Mouse (Mus musculus): ENCODE measurements around the gene Saa3. TPM values are rescaled to one million over a fixed set of nuclear protein-coding genes. Genes with fewer than 3 reads are reported as not detected.
"Not testable (repeated sequence)": the region's sequence is repeated elsewhere in the genome, so short reads cannot be mapped to it uniquely, and the experiment has no call there.

The Saa3 gene
- total RNA-seq, 2 experiments from 2014 or later = not detected

DNA sequence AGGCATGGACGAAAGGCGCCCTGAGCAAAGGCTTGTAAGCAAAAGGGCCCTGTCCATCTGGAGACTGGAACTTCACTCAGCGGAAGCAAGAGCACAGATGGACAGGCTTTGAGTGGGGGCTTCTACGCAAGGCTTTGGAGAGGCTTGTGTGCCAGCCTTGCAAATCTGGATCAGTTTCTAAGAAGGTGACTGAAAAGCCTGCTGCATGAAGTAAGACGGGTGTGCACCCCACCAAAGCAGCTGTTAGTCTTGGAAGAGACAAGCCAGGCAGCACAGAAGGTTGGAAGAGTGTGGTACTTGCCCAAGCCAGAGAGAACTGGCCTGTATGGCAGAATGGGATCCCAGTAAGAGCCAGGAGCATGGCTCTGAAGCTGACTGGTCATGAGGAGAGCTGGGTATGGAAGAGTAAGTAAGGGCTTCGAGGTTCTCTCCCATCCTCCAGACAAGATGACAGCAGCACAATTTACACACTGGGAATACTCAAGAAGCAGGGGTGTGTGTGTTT lies 14.9 kb downstream of the Saa3 start:
- intact Hi-C loops (cut with DNase I) = no loop called here
- no peak for DNase-seq (ENCODE audit: extremely low spot score in 1 of 2, low spot score in 2 of 2)
- Histone ChIP-seq H3K4me3 (no peak overlapping the region), H3K27ac (no peak overlapping the region)
- TF ChIP-seq CTCF (IDR thresholded peaks at IDR 0.05) = no peak

DNA sequence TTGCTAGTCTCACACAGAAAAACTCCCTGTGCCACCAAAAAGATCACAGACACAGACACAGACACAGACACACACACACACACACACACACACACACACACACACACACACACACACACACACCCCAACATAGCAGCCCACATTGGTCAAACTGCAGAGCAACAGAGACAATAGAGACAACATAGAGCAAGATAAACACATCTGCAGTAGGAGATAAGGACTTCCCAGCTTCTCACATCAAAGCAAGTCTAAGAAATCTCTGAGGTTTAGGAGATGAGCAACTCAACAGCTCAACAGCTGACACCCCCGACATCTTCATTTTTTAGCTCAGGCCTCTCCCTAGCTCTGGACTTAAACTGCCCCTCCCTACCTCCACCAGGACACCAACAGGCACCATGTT lies 18.7 kb downstream of the Saa3 start:
- Histone ChIP-seq H3K27ac (no peak overlapping the region), H3K4me3 (no peak overlapping the region)
- intact Hi-C loops (cut with DNase I) = no loop called here
- TF ChIP-seq CTCF (IDR thresholded peaks at IDR 0.05) = no peak
- no peak for DNase-seq (ENCODE audit: extremely low spot score in 1 of 2, low spot score in 2 of 2)

- intact Hi-C loops (cut with DNase I) = no loop called here
- Histone ChIP-seq H3K27ac (no peak overlapping the region), H3K4me3 (no peak overlapping the region)
- DNase-seq (ENCODE audit: extremely low spot score in 1 of 2, low spot score in 2 of 2) = no peak
- no peak for TF ChIP-seq CTCF (IDR thresholded peaks at IDR 0.05)
These were observed 28.7 kb downstream of the Saa3 start for GRCm38 (mm10) chr7:46686827-46687226.

- Histone ChIP-seq H3K27ac (no peak overlapping the region), H3K4me3 (no peak overlapping the region)
- no peak for DNase-seq (ENCODE audit: extremely low spot score in 1 of 2, low spot score in 2 of 2)
- intact Hi-C loops (cut with DNase I) = no loop called here
- no peak for TF ChIP-seq CTCF (IDR thresholded peaks at IDR 0.05)
These were observed 34.8 kb downstream of the Saa3 start for GRCm38 (mm10) chr7:46680732-46681131.

DNA sequence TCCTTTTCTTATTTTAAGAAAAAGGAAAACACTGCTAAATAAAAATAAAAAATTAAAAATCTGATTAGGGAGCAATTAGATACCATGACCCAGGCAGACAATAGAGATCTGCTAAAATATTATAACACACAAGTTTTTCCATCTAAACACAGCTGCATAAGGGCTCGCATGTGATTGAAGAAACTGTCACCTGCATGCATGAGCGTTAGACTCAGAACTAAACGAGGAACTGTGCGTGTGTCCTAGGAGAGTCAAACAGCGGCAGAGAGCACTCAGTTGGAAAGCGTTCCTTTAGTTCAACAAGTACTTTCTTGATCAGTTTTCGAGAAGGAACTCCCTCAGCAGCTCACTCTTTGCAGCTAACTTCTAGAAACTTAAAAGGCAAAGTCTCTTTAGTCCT lies 36.5 kb downstream of the Saa3 start:
- H3K27ac ChIP-seq; intact Hi-C loops (cut with DNase I): not testable (repeated sequence)

GRCm38 (mm10) chr7:46678417-46678816 lies 37.1 kb downstream of the Saa3 start:
- no peak overlapping the region for H3K27ac ChIP-seq
- H3K4me3 ChIP-seq = no peak overlapping the region
- DNase-seq (ENCODE audit: extremely low spot score in 1 of 2, low spot score in 2 of 2) = no peak
- intact Hi-C loops (cut with DNase I) = no loop called here
- TF ChIP-seq CTCF (IDR thresholded peaks at IDR 0.05) = no peak

More for the DNA sequence above, 36.5 kb downstream of the Saa3 start:
- H3K4me3 ChIP-seq; DNase-seq (ENCODE audit: extremely low spot score in 1 of 2, low spot score in 2 of 2): not testable (repeated sequence)

GRCm38 (mm10) chr7:46676808-46677360 lies 38.6 kb downstream of the Saa3 start:
- no peak for DNase-seq (ENCODE audit: extremely low spot score in 1 of 2, low spot score in 2 of 2)
- intact Hi-C loops (cut with DNase I) = no loop called here
- TF ChIP-seq CTCF (IDR thresholded peaks at IDR 0.05) = no peak
- H3K27ac ChIP-seq = no peak overlapping the region
- no peak overlapping the region for H3K4me3 ChIP-seq

- intact Hi-C loops (cut with DNase I) = no loop called here
- Histone ChIP-seq H3K4me3 (no peak overlapping the region), H3K27ac (no peak overlapping the region)
- DNase-seq (ENCODE audit: extremely low spot score in 1 of 2, low spot score in 2 of 2) = no peak
- no peak for TF ChIP-seq CTCF (IDR thresholded peaks at IDR 0.05)
These were observed 39.6 kb downstream of the Saa3 start for GRCm38 (mm10) chr7:46675886-46676285.

- H3K4me3 ChIP-seq = no peak overlapping the region
- H3K27ac ChIP-seq = no peak overlapping the region
- no peak for TF ChIP-seq CTCF (IDR thresholded peaks at IDR 0.05)
- DNase-seq (ENCODE audit: extremely low spot score in 1 of 2, low spot score in 2 of 2) = no peak
- intact Hi-C loops (cut with DNase I) = no loop called here
These were observed 40.4 kb downstream of the Saa3 start for GRCm38 (mm10) chr7:46675061-46675460.

- DNase-seq (ENCODE audit: extremely low spot score in 1 of 2, low spot score in 2 of 2) = no peak
- no peak for TF ChIP-seq CTCF (IDR thresholded peaks at IDR 0.05)
- Histone ChIP-seq H3K4me3 (no peak within 1 kb of the TSS), H3K27ac (no peak within 1 kb of the TSS)
- intact Hi-C loops (cut with DNase I) = no loop called here
These were observed 43.3 kb downstream of the Saa3 start, which contains the start of gene Tph1 for GRCm38 (mm10) chr7:46672160-46672672. TSS of gene Tph1 (minus strand) at chr7:46672537.

GRCm38 (mm10) chr7:46667256-46667655 lies 48.2 kb downstream of the Saa3 start:
- Histone ChIP-seq H3K27ac (no peak overlapping the region), H3K4me3 (no peak overlapping the region)
- DNase-seq (ENCODE audit: extremely low spot score in 1 of 2, low spot score in 2 of 2) = no peak
- no peak for TF ChIP-seq CTCF (IDR thresholded peaks at IDR 0.05)
- intact Hi-C loops (cut with DNase I) = no loop called here

DNA sequence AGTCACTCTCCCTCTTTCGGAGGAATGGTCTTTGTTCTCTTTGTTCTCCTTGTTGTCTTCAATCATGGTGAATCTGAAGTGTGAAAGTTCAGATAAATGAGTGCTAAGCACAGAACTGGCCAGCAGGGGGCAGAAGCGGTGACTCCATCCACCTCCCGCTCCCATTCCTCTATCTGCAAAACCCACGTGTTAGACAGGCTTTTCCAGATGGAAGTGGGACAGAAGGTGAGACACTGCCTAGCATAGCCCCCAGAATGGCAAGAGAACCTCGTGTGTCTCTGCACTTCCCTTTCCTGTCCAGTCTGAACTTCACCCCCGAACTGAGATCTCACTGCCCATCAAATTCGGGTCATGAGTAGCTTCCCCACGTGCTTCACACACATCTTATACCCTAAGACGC lies 50.3 kb downstream of the Saa3 start:
- no peak for DNase-seq (ENCODE audit: extremely low spot score in 1 of 2, low spot score in 2 of 2)
- intact Hi-C loops (cut with DNase I) = no loop called here
- peak; percentile 63 for TF ChIP-seq CTCF (IDR thresholded peaks at IDR 0.05)
- Histone ChIP-seq H3K27ac (no peak overlapping the region), H3K4me3 (no peak overlapping the region)

Other genes with a start within 250 kb of the Saa3 start
- 10 to 100 TPM; 74.5 to 77.3 TPM for gene Sergef, start 75.9 kb downstream of the Saa3 start, total RNA-seq (2021)
- not detected for gene Tph1, start 43.2 kb downstream of the Saa3 start, total RNA-seq (2021)
- gene Saal1, start 5.0 kb downstream of the Saa3 start, total RNA-seq (2021) = 1 to 10 TPM; 8.8 to 9.3 TPM
- gene Saa4, start 16.9 kb upstream of the Saa3 start, total RNA-seq (2021) = not detected
- gene Saa1, start 27.3 kb upstream of the Saa3 start, total RNA-seq (2021) = not detected
- not detected for gene Saa2, start 36.1 kb upstream of the Saa3 start, total RNA-seq (2021)
- 10 to 100 TPM; 14.6 to 16.8 TPM for gene Hps5, start 80.4 kb upstream of the Saa3 start, total RNA-seq (2021)
- gene Gtf2h1, start 80.4 kb upstream of the Saa3 start, total RNA-seq (2021) = 10 to 100 TPM; 34.3 to 36.4 TPM
- gene Ldha, start 125.8 kb upstream of the Saa3 start, total RNA-seq (2021) = 100 to 1,000 TPM; 342 to 356 TPM
- not detected for gene Ldhc, start 145.5 kb upstream of the Saa3 start, total RNA-seq (2021)
- 10 to 100 TPM; 74.9 to 76.2 TPM for gene Tsg101, start 204.3 kb upstream of the Saa3 start, total RNA-seq (2021)
- gene Uevld, start 242.8 kb upstream of the Saa3 start, total RNA-seq (2021) = 10 to 100 TPM; 11.7 to 13.2 TPM

All from left cerebral cortex, adult 2 months (tissue).